Mouse (Mus musculus) CH12.LX (cell line): ENCODE data around the gene Srrm1.

ENCODE experiments used
- CHD1 ChIP-seq: IDR thresholded peaks from 2 replicates; pipeline ENCODE4 v1.6.1; 2012; ENCODE audit warnings: low read depth, low read length, improper control_type of control experiment, inconsistent platforms
- CHD2 ChIP-seq: IDR thresholded peaks from 2 replicates; pipeline ENCODE4 v1.6.1; 2011; ENCODE audit warnings: low read length, improper control_type of control experiment
- CTCF ChIP-seq, 2 experiments: IDR thresholded peaks in 1 of 2; conservative IDR thresholded peaks in 1 of 2; 2 replicates each; pipeline ENCODE4 v1.5.1; 2011 to 2012; ENCODE audit warnings: low read depth in 2 of 2, low read length in 2 of 2, improper control_type of control experiment in 1 of 2, inconsistent platforms in 1 of 2, mild to moderate bottlenecking in 1 of 2, moderate library complexity in 1 of 2
- GABPA ChIP-seq: IDR thresholded peaks from 2 replicates; pipeline ENCODE4 v1.6.1; 2012; ENCODE audit warnings: low read depth, low read length, improper control_type of control experiment, inconsistent platforms; ENCODE audit not compliant: insufficient replicate concordance
- MAX ChIP-seq: IDR thresholded peaks from 2 replicates; pipeline ENCODE4 v1.6.1; 2011; ENCODE audit warnings: low read length, improper control_type of control experiment
- MAZ ChIP-seq: IDR thresholded peaks from 2 replicates; pipeline ENCODE4 v1.6.1; 2012; ENCODE audit warnings: low read depth, mild to moderate bottlenecking, inconsistent platforms, low read length, improper control_type of control experiment, moderate library complexity
- POLR2A ChIP-seq: IDR thresholded peaks from 2 replicates; pipeline ENCODE4 v1.6.1; 2011; ENCODE audit warnings: low read depth, mild to moderate bottlenecking, improper control_type of control experiment, low read length
- POLR2AphosphoS2 ChIP-seq: IDR thresholded peaks from 2 replicates; pipeline ENCODE4 v1.6.1; 2011; ENCODE audit warnings: low read depth, low read length, improper control_type of control experiment
- TBP ChIP-seq: conservative IDR thresholded peaks from 2 replicates; pipeline ENCODE4 v1.6.1; 2011; ENCODE audit warnings: low read depth, low read length, improper control_type of control experiment
- UBTF ChIP-seq: IDR thresholded peaks from 2 replicates; pipeline ENCODE4 v1.6.1; 2012; ENCODE audit warnings: low read depth, mild to moderate bottlenecking, inconsistent platforms, low read length, improper control_type of control experiment, moderate library complexity
- ZKSCAN1 ChIP-seq: IDR thresholded peaks from 2 replicates; pipeline ENCODE4 v1.6.1; 2012; ENCODE audit warnings: low read depth, inconsistent platforms, low read length, improper control_type of control experiment, borderline replicate concordance

- TF ChIP-seq POLR2AphosphoS2, result no peak
- no peak for TF ChIP-seq GABPA
- no peak for TF ChIP-seq CHD2
- TF ChIP-seq MAX, result no peak
- TF ChIP-seq UBTF, result no peak
- no peak for TF ChIP-seq TBP
- TF ChIP-seq CHD1, result no peak
- TF ChIP-seq MAZ, result no peak
- no peak for TF ChIP-seq ZKSCAN1
- TF ChIP-seq CTCF (conservative IDR thresholded peaks at IDR 0.05 in 1 of 2, IDR thresholded peaks at IDR 0.05 in 1 of 2; ENCODE audit: low read depth in 2 of 2, low read length in 2 of 2), result no peak
- TF ChIP-seq POLR2A, result no peak
Measured at GRCm38 (mm10) chr4:135276681-135277379, 76.3 kb downstream of the Srrm1 start.
